Mouse (Mus musculus) erythroblast, embryonic 14.5 days (primary cell): ENCODE data around the gene Thsd4.

Source experiments
- GATA1 ChIP-seq: IDR thresholded peaks from 2 replicates; pipeline ENCODE4 v1.6.1; 2012; ENCODE audit warnings: low read length, inconsistent platforms, mixed read lengths
- TAL1 ChIP-seq: IDR thresholded peaks from 3 replicates; pipeline ENCODE4 v1.6.1; 2012; ENCODE audit warnings: low read length, inconsistent platforms, mixed read lengths

- TF ChIP-seq TAL1 = no peak
- TF ChIP-seq GATA1 = no peak
Measured at GRCm38 (mm10) chr9:60076396-60076795, 445.4 kb downstream of the Thsd4 start.
